Mouse (Mus musculus) small intestine, adult 2 months (tissue): ENCODE results near the gene Erv3. TPM values are rescaled to one million over a fixed set of nuclear protein-coding genes. Genes with fewer than 3 reads are reported as not detected.

Experiments
- H3K27ac ChIP-seq: fragments of 200-500 bp; 2 replicates; pipeline ENCODE4 v1.5.1; 2012; ENCODE audit warnings: low read depth, low read length, control low read depth, inconsistent platforms; ENCODE audit not compliant: insufficient read depth
- H3K27me3 ChIP-seq: fragments of 200-500 bp; 2 replicates; pipeline ENCODE4 v1.6.1; 2012; ENCODE audit warnings: mild to moderate bottlenecking, moderate library complexity, low read length, inconsistent platforms; ENCODE audit not compliant: control insufficient read depth, insufficient read depth
- H3K36me3 ChIP-seq: fragments of 200-500 bp; 2 replicates; pipeline ENCODE4 v1.6.1; 2012; ENCODE audit warnings: mild to moderate bottlenecking, low read length, control low read depth, inconsistent platforms; ENCODE audit not compliant: control insufficient read depth, insufficient read depth
- H3K4me1 ChIP-seq: fragments of 200-500 bp; 2 replicates; pipeline ENCODE4 v1.6.1; 2012; ENCODE audit warnings: low read length, inconsistent platforms, mixed read lengths; ENCODE audit not compliant: control insufficient read depth, insufficient read depth, insufficient read length
- H3K4me3 ChIP-seq: fragments of 200-500 bp; 2 replicates; pipeline ENCODE4 v1.5.1; 2012; ENCODE audit warnings: low read depth, mild to moderate bottlenecking, control low read depth, inconsistent platforms, low read length, moderate library complexity
- CTCF ChIP-seq: fragments of 200-500 bp; IDR thresholded peaks from 2 replicates; pipeline ENCODE4 v1.5.1; 2012; ENCODE audit warnings: low read depth, mild to moderate bottlenecking, control low read depth, inconsistent platforms, low read length, moderate library complexity, mixed read lengths; ENCODE audit not compliant: insufficient replicate concordance, insufficient read length; ENCODE audit errors: extremely low read depth
- POLR2A ChIP-seq: fragments of 200-500 bp; IDR thresholded peaks from 2 replicates; pipeline ENCODE4 v1.6.1; 2012; ENCODE audit warnings: low read depth, mild to moderate bottlenecking, control low read depth, inconsistent platforms, low read length, moderate library complexity
- WGBS: fragments of 180-500 bp; shearing (Covaris S2); methylation state at CpG from one replicate; pipeline ENCODE4 v1.1.7; 2018; 5-methylcytosine and 5-hydroxymethylcytosine counted together
- polyA plus RNA-seq: library from polyadenylated mRNA; depleted of rRNA; stranded (reverse); fragments of >200 nt; gene quantifications from 2 replicates; pipeline ENCODE4 v1.2.3, GENCODE M21; 2012

The Erv3 gene
- polyA plus RNA-seq, 1 experiment = not detected

DNA sequence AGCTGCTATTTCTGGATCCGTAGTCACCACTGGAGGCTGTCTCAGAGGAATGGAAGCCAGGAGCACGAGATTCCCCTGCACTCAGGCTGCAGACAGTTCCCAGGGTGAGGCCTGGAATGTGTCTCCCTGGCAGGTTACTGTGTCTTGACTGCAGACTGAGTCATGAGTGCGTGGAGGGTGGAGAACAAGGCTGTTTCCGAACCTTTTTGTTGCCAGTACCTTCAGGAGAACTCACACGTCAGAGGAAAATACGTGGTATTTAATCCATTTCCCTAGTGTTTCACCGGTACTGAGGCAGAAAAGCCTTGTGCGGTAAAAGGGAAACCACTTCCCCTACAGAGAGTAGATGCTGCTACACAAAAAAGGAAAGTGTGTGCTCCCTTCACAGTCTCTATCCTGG lies 43.3 kb upstream of the Erv3 start:
- Histone ChIP-seq H3K27ac (peak overlapping the region; percentile 46; the same call in 1 of the 2 replicates), H3K36me3 (no peaks in the 10 kb centered on the region), H3K4me3 (no peak overlapping the region), H3K4me1 (no peaks in the 10 kb centered on the region; the same call in 1 of the 2 replicates), H3K27me3 (no peaks in the 10 kb centered on the region)
- 35% methylated on average over 8 of the region's 8 CpGs for WGBS
- TF ChIP-seq POLR2A = no peak
- no peak for TF ChIP-seq CTCF

DNA sequence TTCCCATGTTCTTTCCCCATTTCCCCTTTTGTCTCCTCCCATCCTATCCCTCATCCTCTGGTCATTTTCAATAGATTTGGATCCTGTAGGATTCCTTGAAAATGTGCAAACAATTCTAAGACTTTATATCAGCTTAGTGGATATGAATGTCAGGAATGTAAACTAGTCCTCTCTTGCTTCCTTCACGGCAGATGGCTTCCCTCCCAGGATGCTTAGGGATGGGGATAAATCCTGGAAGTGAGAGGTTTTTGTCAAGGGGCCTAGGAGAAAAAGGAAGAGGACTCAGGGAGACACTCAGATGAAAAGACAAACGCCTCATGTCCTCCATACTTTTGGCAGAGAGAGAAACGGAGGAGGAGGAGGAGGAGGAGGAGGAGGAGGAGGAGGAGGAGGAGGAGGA lies 42.9 kb upstream of the Erv3 start:
- H3K4me1 ChIP-seq = no peaks in the 10 kb centered on the region; the same call in 1 of the 2 replicates
- no peak overlapping the region for H3K4me3 ChIP-seq
- no peak overlapping the region for H3K27ac ChIP-seq
- WGBS = 33% methylated on average over 3 of the region's 3 CpGs
- TF ChIP-seq CTCF = no peak
- TF ChIP-seq POLR2A = no peak
- no peaks in the 10 kb centered on the region for H3K36me3 ChIP-seq
- no peaks in the 10 kb centered on the region for H3K27me3 ChIP-seq

DNA sequence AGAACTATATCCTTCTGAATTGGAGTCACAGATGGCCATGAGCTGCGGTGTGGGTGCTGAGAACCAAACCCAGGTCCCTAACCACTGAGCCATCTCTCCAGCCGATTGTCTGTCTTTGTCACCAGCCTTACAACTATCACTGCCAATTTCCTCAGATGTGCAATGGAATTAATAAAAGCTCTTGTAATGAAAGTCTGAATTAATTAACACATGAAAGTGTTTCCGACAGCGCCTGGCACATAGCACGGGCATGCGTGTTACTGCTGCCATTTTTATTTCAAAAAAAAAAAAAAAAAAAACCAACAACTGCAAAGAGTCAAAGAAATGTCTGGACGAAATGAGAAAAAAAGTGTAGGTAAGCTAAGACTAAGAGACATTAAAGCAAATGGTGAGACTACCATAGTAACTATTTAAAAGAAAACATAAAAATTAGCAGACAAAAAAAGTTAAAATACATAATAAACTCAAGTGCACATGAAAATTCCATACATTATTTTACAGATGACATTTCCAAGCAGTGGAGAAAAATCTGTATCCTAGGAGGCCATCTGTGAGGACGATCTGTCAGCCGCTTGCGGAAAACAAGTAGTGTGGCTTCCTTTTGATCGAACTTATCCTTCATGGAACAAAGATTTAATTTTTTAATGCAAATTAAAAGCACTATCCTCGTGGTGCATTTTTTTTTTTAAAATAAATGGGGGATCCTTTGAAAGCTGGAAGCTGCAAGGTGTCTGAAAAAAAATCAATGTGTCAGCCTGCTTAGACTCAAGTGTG lies 38.0 kb upstream of the Erv3 start:
- TF ChIP-seq POLR2A (no peak), CTCF (no peak)
- no peaks in the 10 kb centered on the region for H3K4me1 ChIP-seq
- WGBS = 89% methylated on average over 12 of the region's 12 CpGs
- H3K36me3 ChIP-seq = no peaks in the 10 kb centered on the region
- no peaks in the 10 kb centered on the region for H3K27me3 ChIP-seq
- H3K27ac ChIP-seq = no peak overlapping the region
- H3K4me3 ChIP-seq = no peak overlapping the region

DNA sequence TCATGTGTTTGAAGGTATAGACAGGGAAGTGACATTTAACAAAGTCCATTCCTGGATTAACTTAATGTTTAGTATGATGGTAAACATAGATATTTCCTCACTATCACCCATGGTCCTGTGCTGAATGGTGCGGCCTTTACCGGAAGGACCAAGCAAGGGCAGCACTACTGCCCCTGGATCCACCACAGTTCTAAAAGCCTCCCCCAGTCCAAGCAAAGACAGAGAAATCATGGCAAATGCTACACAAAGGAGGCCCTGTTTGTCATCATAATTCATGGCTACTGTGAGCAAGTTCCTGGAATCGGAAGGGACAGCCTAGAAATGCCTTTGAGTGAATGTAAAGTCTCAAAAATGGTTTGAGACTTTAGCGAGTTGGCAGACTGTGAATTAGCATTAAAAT lies 36.5 kb upstream of the Erv3 start:
- TF ChIP-seq CTCF (no peak), POLR2A (no peak)
- WGBS = 90% methylated on average over 4 of the region's 4 CpGs
- H3K27me3 ChIP-seq = no peaks in the 10 kb centered on the region
- H3K4me1 ChIP-seq = no peaks in the 10 kb centered on the region
- no peak overlapping the region for H3K27ac ChIP-seq
- no peaks in the 10 kb centered on the region for H3K36me3 ChIP-seq
- H3K4me3 ChIP-seq = no peak overlapping the region

- Histone ChIP-seq H3K4me3 (no peak overlapping the region), H3K4me1 (no peaks in the 10 kb centered on the region), H3K36me3 (no peaks in the 10 kb centered on the region), H3K27me3 (no peaks in the 10 kb centered on the region), H3K27ac (no peak overlapping the region)
- WGBS = 79% methylated on average over 2 of the region's 2 CpGs
- TF ChIP-seq POLR2A (no peak), CTCF (no peak)
These were observed 35.6 kb upstream of the Erv3 start for GRCm38 (mm10) chr2:131895106-131895505.

DNA sequence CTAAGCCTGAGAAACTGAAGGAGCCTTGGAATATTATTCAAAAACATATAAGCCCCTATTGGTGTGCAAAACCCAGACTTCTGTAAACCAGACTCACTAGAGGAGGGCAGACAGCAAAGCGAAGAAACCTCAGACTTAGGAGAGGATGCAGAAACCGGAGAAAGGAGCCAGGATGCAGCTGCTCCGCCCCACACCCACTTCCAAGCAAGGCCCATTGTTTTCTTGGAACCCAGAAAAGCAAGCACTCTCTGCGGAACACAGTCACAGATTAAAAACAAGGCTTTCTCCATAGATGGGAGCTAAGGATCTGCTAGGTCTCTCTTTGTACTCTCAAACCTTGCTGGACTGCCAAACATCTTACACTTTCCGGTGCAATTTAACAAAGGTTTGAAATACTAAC lies 33.0 kb upstream of the Erv3 start:
- Histone ChIP-seq H3K4me3 (no peak overlapping the region), H3K36me3 (no peaks in the 10 kb centered on the region), H3K27ac (no peak overlapping the region), H3K27me3 (no peaks in the 10 kb centered on the region), H3K4me1 (no peaks in the 10 kb centered on the region)
- TF ChIP-seq POLR2A = no peak
- no peak for TF ChIP-seq CTCF
- 42% methylated on average over 5 of the region's 5 CpGs for WGBS

DNA sequence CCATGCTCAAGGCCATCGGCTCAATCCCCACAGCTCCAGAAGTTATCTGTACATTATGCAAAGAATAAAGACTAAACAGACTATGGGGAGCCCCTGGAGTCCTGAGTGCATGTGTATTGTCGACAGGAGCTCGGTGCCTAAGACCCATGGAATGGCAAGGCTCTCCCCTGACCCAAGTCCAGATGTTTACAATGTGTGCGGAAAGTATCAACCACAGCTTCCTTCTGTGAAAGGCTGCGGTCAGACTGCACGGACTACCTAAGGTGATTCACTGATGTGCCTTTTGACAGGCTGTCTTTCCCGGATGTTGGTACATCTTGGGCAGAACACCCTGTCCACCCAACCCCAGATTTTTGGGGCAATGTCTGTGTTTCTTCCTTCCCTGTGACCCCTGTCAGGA lies 28.7 kb upstream of the Erv3 start:
- Histone ChIP-seq H3K27me3 (no peaks in the 10 kb centered on the region), H3K27ac (no peak overlapping the region), H3K4me1 (no peaks in the 10 kb centered on the region), H3K36me3 (no peaks in the 10 kb centered on the region), H3K4me3 (no peak overlapping the region)
- no peak for TF ChIP-seq POLR2A
- TF ChIP-seq CTCF = no peak
- 59% methylated on average over 7 of the region's 7 CpGs for WGBS

DNA sequence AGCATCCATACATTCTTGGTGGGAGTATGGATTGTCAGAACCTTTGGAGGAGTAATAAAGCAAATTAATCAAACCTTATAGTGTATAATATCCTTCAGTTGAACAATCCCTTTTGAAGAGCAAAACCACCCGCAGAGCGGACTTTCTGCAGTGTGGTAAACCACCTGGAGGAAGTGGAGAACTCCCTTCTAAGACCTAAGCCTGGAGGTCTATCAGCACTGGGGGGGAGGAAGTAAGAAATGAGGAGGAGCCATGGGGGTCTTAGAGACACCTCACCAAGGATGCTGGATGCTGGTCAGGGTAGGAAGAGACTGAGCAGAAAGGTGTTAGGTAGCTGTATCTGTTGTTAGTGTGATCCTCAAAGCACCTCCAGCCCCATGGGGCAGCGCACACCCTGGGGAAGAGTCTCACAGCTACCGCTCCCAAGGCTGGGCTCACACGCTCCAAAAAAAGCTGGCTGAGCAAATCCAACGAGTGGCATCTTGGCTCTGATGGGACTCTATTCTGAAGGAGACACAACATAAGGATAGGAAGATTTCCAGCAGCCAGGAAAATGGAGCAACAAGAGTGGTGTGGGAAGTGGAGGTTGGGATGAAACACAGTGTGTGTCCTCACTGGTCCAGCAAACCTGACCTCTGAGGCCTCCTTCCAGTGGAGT lies 27.1 kb upstream of the Erv3 start:
- TF ChIP-seq POLR2A (no peak), CTCF (no peak)
- Histone ChIP-seq H3K27ac (no peak overlapping the region), H3K4me3 (no peak overlapping the region), H3K36me3 (no peaks in the 10 kb centered on the region), H3K27me3 (no peaks in the 10 kb centered on the region), H3K4me1 (peaks cover 2% of the 10 kb centered on the region; the same call in 1 of the 2 replicates)
- 74% methylated on average over 6 of the region's 6 CpGs for WGBS
